Mouse (Mus musculus) urinary bladder, adult 2 months (tissue): ENCODE measurements around the gene Zfp512. TPM values are rescaled to one million over a fixed set of nuclear protein-coding genes. Genes with fewer than 3 reads are reported as not detected.
"Not testable (repeated sequence)": the region's sequence is repeated elsewhere in the genome, so short reads cannot be mapped to it uniquely, and the experiment has no call there.

Experiments
- DNase-seq: peaks from one replicate; pipeline ENCODE4 v3.0.0; 2022; ENCODE audit warnings: low spot score
- polyA plus RNA-seq: library from polyadenylated mRNA; depleted of rRNA; stranded (reverse); fragments of >200 nt; gene quantifications from 2 replicates; pipeline ENCODE4 v1.2.3, GENCODE M21; 2012; rRNA removed

Gene Zfp512
- polyA plus RNA-seq, result 29.2 and 32.5 TPM in 2 replicates

- peak; percentile 68 for DNase-seq
Observed at GRCm38 (mm10) chr5:31451878-31452561, at the start of gene Zfp512. Gene Zfp512 (plus strand): TSS chr5:31452431.

GRCm38 (mm10) chr5:31434727-31435126, 17.5 kb upstream of the Zfp512 start:
- not testable (repeated sequence) for DNase-seq

- DNase-seq, result no peak
Observed at GRCm38 (mm10) chr5:31451336-31451735, 895 bp upstream of the Zfp512 start.

- DNase-seq, result no peak
Observed at GRCm38 (mm10) chr5:31452562-31452878, 289 bp downstream of the Zfp512 start.

GRCm38 (mm10) chr5:31452886-31453410, 717 bp downstream of the Zfp512 start:
- no peak for DNase-seq

GRCm38 (mm10) chr5:31467798-31468197, 15.6 kb downstream of the Zfp512 start:
- DNase-seq, result no peak

GRCm38 (mm10) chr5:31469711-31470110, 17.5 kb downstream of the Zfp512 start:
- no peak for DNase-seq

GRCm38 (mm10) chr5:31470334-31470733, 18.1 kb downstream of the Zfp512 start:
- no peak for DNase-seq

GRCm38 (mm10) chr5:31480536-31480935, 28.3 kb downstream of the Zfp512 start:
- DNase-seq, result no peak

GRCm38 (mm10) chr5:31485440-31485839, 33.2 kb downstream of the Zfp512 start, which contains the start of gene 4930548H24Rik:
Gene 4930548H24Rik (plus strand): TSS chr5:31485740.
- DNase-seq, result no peak

- no peak for DNase-seq
Observed at GRCm38 (mm10) chr5:31487889-31488288, 35.7 kb downstream of the Zfp512 start.

- no peak for DNase-seq
Observed at GRCm38 (mm10) chr5:31489116-31489769, 37.0 kb downstream of the Zfp512 start.

GRCm38 (mm10) chr5:31492031-31492430, 39.8 kb downstream of the Zfp512 start:
- no peak for DNase-seq

GRCm38 (mm10) chr5:31494513-31495297, 42.5 kb downstream of the Zfp512 start, which contains the start of gene Gpn1:
Gene Gpn1 (plus strand): TSS chr5:31494741.
- peak; percentile 63 for DNase-seq

- no peak for DNase-seq
Observed at GRCm38 (mm10) chr5:31504843-31505242, 52.6 kb downstream of the Zfp512 start.

- DNase-seq, result no peak
Observed at GRCm38 (mm10) chr5:31512481-31512880, 60.2 kb downstream of the Zfp512 start.

- no peak for DNase-seq
Observed at GRCm38 (mm10) chr5:31520556-31520955, 68.3 kb downstream of the Zfp512 start.

GRCm38 (mm10) chr5:31526354-31527116, 74.3 kb downstream of the Zfp512 start, which contains the start of gene Slc4a1ap:
Gene Slc4a1ap (plus strand): TSS chr5:31526995.
- peak; percentile 67 for DNase-seq

- no peak for DNase-seq
Observed at GRCm38 (mm10) chr5:31527117-31527680, 75.0 kb downstream of the Zfp512 start.

- not testable (repeated sequence) for DNase-seq
Observed at GRCm38 (mm10) chr5:31527707-31528106, 75.5 kb downstream of the Zfp512 start, which contains the start of gene Supt7l. Gene Supt7l (minus strand): TSS chr5:31527807.

GRCm38 (mm10) chr5:31528560-31528959, 76.3 kb downstream of the Zfp512 start:
- DNase-seq, result no peak
